Mouse (Mus musculus) MEL (cell line): ENCODE measurements around the gene Btbd17. TPM values are rescaled to one million over a fixed set of nuclear protein-coding genes. Genes with fewer than 3 reads are reported as not detected.

ENCODE experiments used
- DNase-seq: peaks from one replicate; pipeline ENCODE4 v3.0.0; 2011; ENCODE audit warnings: low read depth, low spot score
- H3K27ac ChIP-seq: 2 replicates; pipeline ENCODE4 v1.5.1; 2012; ENCODE audit warnings: low read depth, mild to moderate bottlenecking, control low read depth, low read length, moderate library complexity; ENCODE audit not compliant: control insufficient read depth
- H3K27me3 ChIP-seq, 2 experiments: fragments of 150-350 bp in 1 of 2; sonication (generic) in 1 of 2; 2 replicates each; pipeline ENCODE4 v1.6.1; 2012; ENCODE audit warnings: low read length in 2 of 2, mild to moderate bottlenecking in 2 of 2, improper control_type of control experiment in 1 of 2, moderate library complexity in 1 of 2; ENCODE audit not compliant: insufficient read depth in 2 of 2, control insufficient read depth in 1 of 2
- H3K36me3 ChIP-seq, 2 experiments: 2 replicates each; pipeline ENCODE4 v1.6.1; 2012 to 2014; ENCODE audit warnings: low read length in 2 of 2, improper control_type of control experiment in 1 of 2, inconsistent platforms in 1 of 2, mild to moderate bottlenecking in 1 of 2; ENCODE audit not compliant: insufficient read depth in 2 of 2, control insufficient read depth in 1 of 2
- H3K4me1 ChIP-seq, 2 experiments: fragments of 150-350 bp in 1 of 2; sonication (generic) in 1 of 2; 2 replicates each; pipeline ENCODE4 v1.6.1; 2012; ENCODE audit warnings: low read length in 2 of 2, improper control_type of control experiment in 1 of 2, mild to moderate bottlenecking in 1 of 2; ENCODE audit not compliant: insufficient read depth in 2 of 2, control insufficient read depth in 1 of 2
- H3K4me3 ChIP-seq, 2 experiments: fragments of 150-350 bp in 1 of 2; sonication (generic) in 1 of 2; 2 replicates each; pipeline ENCODE4 v1.5.1; 2012; ENCODE audit warnings: low read depth in 2 of 2, low read length in 2 of 2, mild to moderate bottlenecking in 2 of 2, moderate library complexity in 2 of 2, control low read depth in 1 of 2, improper control_type of control experiment in 1 of 2; ENCODE audit not compliant: control insufficient read depth in 1 of 2, insufficient read depth in 1 of 2
- H3K79me2 ChIP-seq: 2 replicates; pipeline ENCODE4 v1.6.1; 2012; ENCODE audit warnings: mild to moderate bottlenecking, low read length, moderate library complexity; ENCODE audit not compliant: control insufficient read depth, poor library complexity, insufficient read depth
- H3K9ac ChIP-seq: 2 replicates; pipeline ENCODE4 v1.6.1; 2012; ENCODE audit warnings: low read depth, mild to moderate bottlenecking, control low read depth, low read length, moderate library complexity; ENCODE audit not compliant: control insufficient read depth, poor library complexity, severe bottlenecking
- H3K9me3 ChIP-seq: fragments of 150-350 bp; sonication (generic); replicated peaks from 2 replicates; pipeline ENCODE4 v1.6.1; 2012; ENCODE audit warnings: mild to moderate bottlenecking, low read length, improper control_type of control experiment, moderate library complexity; ENCODE audit not compliant: insufficient read depth
- CHD1 ChIP-seq: IDR thresholded peaks from 2 replicates; pipeline ENCODE4 v1.6.1; 2012; ENCODE audit warnings: low read depth, mild to moderate bottlenecking, inconsistent platforms, low read length, improper control_type of control experiment
- CHD2 ChIP-seq: IDR thresholded peaks from 2 replicates; pipeline ENCODE4 v1.6.1; 2011; ENCODE audit warnings: low read length, improper control_type of control experiment
- CTCF ChIP-seq, 3 experiments: IDR thresholded peaks in 2 of 3; conservative IDR thresholded peaks in 1 of 3; 2 replicates each; pipeline ENCODE4 v1.5.1; 2011 to 2012; ENCODE audit warnings: low read length in 3 of 3, low read depth in 2 of 3, mild to moderate bottlenecking in 2 of 3, improper control_type of control experiment in 1 of 3, inconsistent platforms in 1 of 3, mixed read lengths in 1 of 3, moderate library complexity in 1 of 3; ENCODE audit not compliant: control insufficient read depth in 1 of 3, insufficient read depth in 1 of 3, poor library complexity in 1 of 3, severe bottlenecking in 1 of 3
- E2F4 ChIP-seq: IDR thresholded peaks from 2 replicates; pipeline ENCODE4 v1.6.1; 2011; ENCODE audit warnings: low read depth, low read length, improper control_type of control experiment, borderline replicate concordance
- ELF1 ChIP-seq: IDR thresholded peaks from 2 replicates; pipeline ENCODE4 v1.6.1; 2014; ENCODE audit warnings: low read depth, mild to moderate bottlenecking, inconsistent platforms, low read length, improper control_type of control experiment, moderate library complexity
- ETS1 ChIP-seq: IDR thresholded peaks from 2 replicates; pipeline ENCODE4 v1.6.1; 2012; ENCODE audit warnings: low read depth, mild to moderate bottlenecking, inconsistent platforms, low read length, improper control_type of control experiment, moderate library complexity
- GATA1 ChIP-seq: IDR thresholded peaks from 2 replicates; pipeline ENCODE4 v1.6.1; 2011; ENCODE audit warnings: low read depth, low read length, improper control_type of control experiment
- JUND ChIP-seq: IDR thresholded peaks from 2 replicates; pipeline ENCODE4 v1.6.1; 2011; ENCODE audit warnings: low read depth, mild to moderate bottlenecking, improper control_type of control experiment, low read length
- KAT2A ChIP-seq: conservative IDR thresholded peaks from 2 replicates; pipeline ENCODE4 v1.6.1; 2012; ENCODE audit warnings: low read depth, low read length, improper control_type of control experiment, inconsistent platforms
- MAX ChIP-seq: IDR thresholded peaks from 2 replicates; pipeline ENCODE4 v1.6.1; 2011; ENCODE audit warnings: low read length, improper control_type of control experiment
- MAZ ChIP-seq: IDR thresholded peaks from 2 replicates; pipeline ENCODE4 v1.6.1; 2012; ENCODE audit warnings: low read depth, mild to moderate bottlenecking, inconsistent platforms, low read length, improper control_type of control experiment
- MEF2A ChIP-seq: IDR thresholded peaks from 2 replicates; pipeline ENCODE4 v1.6.1; 2014; ENCODE audit warnings: low read depth, mild to moderate bottlenecking, inconsistent platforms, low read length, improper control_type of control experiment; ENCODE audit not compliant: poor library complexity, insufficient replicate concordance, severe bottlenecking; ENCODE audit errors: extremely low read depth
- MXI1 ChIP-seq: IDR thresholded peaks from 2 replicates; pipeline ENCODE4 v1.6.1; 2011; ENCODE audit warnings: mild to moderate bottlenecking, low read depth, low read length, improper control_type of control experiment
- MYB ChIP-seq: IDR thresholded peaks from 2 replicates; pipeline ENCODE4 v1.6.1; 2011; ENCODE audit warnings: mild to moderate bottlenecking, low read depth, low read length, improper control_type of control experiment
- MYC ChIP-seq: IDR thresholded peaks from 2 replicates; pipeline ENCODE4 v1.6.1; 2011; ENCODE audit warnings: low read depth, mild to moderate bottlenecking, low read length, improper control_type of control experiment, moderate library complexity
- NELFE ChIP-seq: IDR thresholded peaks from 2 replicates; pipeline ENCODE4 v1.6.1; 2011; ENCODE audit warnings: low read depth, low read length, improper control_type of control experiment
- POLR2AphosphoS5 ChIP-seq: IDR thresholded peaks from 2 replicates; pipeline ENCODE4 v1.6.1; 2012; ENCODE audit warnings: low read depth, borderline replicate concordance, mild to moderate bottlenecking, inconsistent platforms, low read length, moderate library complexity, mixed read lengths
- RAD21 ChIP-seq: IDR thresholded peaks from 2 replicates; pipeline ENCODE4 v1.6.1; 2011; ENCODE audit warnings: mild to moderate bottlenecking, low read depth, low read length, improper control_type of control experiment
- SMC3 ChIP-seq: IDR thresholded peaks from 2 replicates; pipeline ENCODE4 v1.6.1; 2011; ENCODE audit warnings: low read depth, low read length, improper control_type of control experiment
- TAL1 ChIP-seq: IDR thresholded peaks from 2 replicates; pipeline ENCODE4 v1.6.1; 2012; ENCODE audit warnings: mild to moderate bottlenecking, inconsistent platforms, low read length, moderate library complexity, mixed read lengths
- TCF12 ChIP-seq: IDR thresholded peaks from 2 replicates; pipeline ENCODE4 v1.6.1; 2014; ENCODE audit warnings: low read depth, mild to moderate bottlenecking, inconsistent platforms, low read length, improper control_type of control experiment, moderate library complexity
- UBTF ChIP-seq: IDR thresholded peaks from 2 replicates; pipeline ENCODE4 v1.6.1; 2012; ENCODE audit warnings: low read depth, mild to moderate bottlenecking, inconsistent platforms, low read length, improper control_type of control experiment, moderate library complexity, borderline replicate concordance; ENCODE audit not compliant: insufficient read depth
- USF1 ChIP-seq: IDR thresholded peaks from 2 replicates; pipeline ENCODE4 v1.6.1; 2014; ENCODE audit warnings: low read depth, mild to moderate bottlenecking, inconsistent platforms, low read length, improper control_type of control experiment, moderate library complexity
- ZC3H11A ChIP-seq: IDR thresholded peaks from 2 replicates; pipeline ENCODE4 v1.6.1; 2012; ENCODE audit warnings: low read depth, mild to moderate bottlenecking, inconsistent platforms, low read length, improper control_type of control experiment
- ZKSCAN1 ChIP-seq: IDR thresholded peaks from 2 replicates; pipeline ENCODE4 v1.6.1; 2012; ENCODE audit warnings: low read depth, mild to moderate bottlenecking, inconsistent platforms, low read length, improper control_type of control experiment, moderate library complexity
- ZNF384 ChIP-seq: IDR thresholded peaks from 2 replicates; pipeline ENCODE4 v1.6.1; 2012; ENCODE audit warnings: low read depth, mild to moderate bottlenecking, inconsistent platforms, low read length, improper control_type of control experiment
- polyA plus RNA-seq, 2 experiments: library from polyadenylated mRNA; stranded (reverse) in 1 of 2; unstranded in 1 of 2; fragments of >175 nt in 1 of 2; fragments of >200 nt in 1 of 2; gene quantifications; 2 replicates each; pipeline versions ENCODE4 v1.2.1 to v1.2.4; 2012; ENCODE audit warnings: low replicate concordance in 2 of 2, low read depth in 1 of 2; ENCODE audit not compliant: insufficient read length in 2 of 2, insufficient read depth in 1 of 2, missing spikeins in 1 of 2
- total RNA-seq: library from RNA; depleted of rRNA; stranded (reverse); fragments of 300-350 nt; gene quantifications from 2 replicates; pipeline ENCODE4 v1.2.3, GENCODE M21; 2012

Btbd17 gene
- total and polyA plus RNA-seq, 3 experiments, result not detected

DNA sequence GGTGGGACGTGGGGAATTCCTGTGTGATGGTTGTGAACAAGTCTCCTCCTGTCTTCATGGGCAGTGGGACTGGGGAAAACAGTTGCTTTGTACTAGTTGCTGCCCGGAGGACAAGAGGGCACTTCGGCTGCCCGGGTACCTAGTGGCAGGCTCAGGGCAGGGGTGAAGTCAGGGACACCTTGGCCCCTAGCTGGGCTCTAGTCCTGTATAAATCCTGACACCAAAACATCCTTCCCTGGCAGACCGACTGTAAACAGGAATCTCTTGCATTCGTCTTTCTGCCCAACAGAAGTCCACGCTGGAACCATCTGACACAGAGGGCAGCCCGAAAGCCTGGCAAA lies 34.7 kb upstream of the Btbd17 start:
- Histone ChIP-seq H3K27me3 (no peaks in the 10 kb centered on the region), H3K9me3 (no peaks in the 10 kb centered on the region), H3K4me1 (no peaks in the 10 kb centered on the region), H3K36me3 (no peaks in the 10 kb centered on the region), H3K79me2 (no peaks in the 10 kb centered on the region), H3K9ac (no peak overlapping the region), H3K27ac (no peak overlapping the region), H3K4me3 (no peak overlapping the region)
- TF ChIP-seq ZNF384, result no peak
- TF ChIP-seq GATA1, result no peak
- TF ChIP-seq RAD21, result no peak
- no peak for TF ChIP-seq MYB
- TF ChIP-seq E2F4, result no peak
- no peak for TF ChIP-seq ZC3H11A
- no peak for TF ChIP-seq CHD1
- TF ChIP-seq MXI1, result no peak
- no peak for TF ChIP-seq MAZ
- no peak for TF ChIP-seq CTCF (IDR thresholded peaks at IDR 0.05 in 2 of 3, conservative IDR thresholded peaks at IDR 0.05 in 1 of 3; ENCODE audit: control insufficient read depth in 1 of 3, insufficient read depth in 1 of 3, low read depth in 2 of 3, low read length in 3 of 3, poor library complexity in 1 of 3, severe bottlenecking in 1 of 3)
- TF ChIP-seq NELFE, result no peak
- TF ChIP-seq ZKSCAN1, result no peak
- no peak for TF ChIP-seq UBTF
- TF ChIP-seq KAT2A, result no peak
- no peak for TF ChIP-seq TCF12
- no peak for TF ChIP-seq MAX
- no peak for TF ChIP-seq POLR2AphosphoS5
- TF ChIP-seq ETS1, result no peak
- no peak for DNase-seq

DNA sequence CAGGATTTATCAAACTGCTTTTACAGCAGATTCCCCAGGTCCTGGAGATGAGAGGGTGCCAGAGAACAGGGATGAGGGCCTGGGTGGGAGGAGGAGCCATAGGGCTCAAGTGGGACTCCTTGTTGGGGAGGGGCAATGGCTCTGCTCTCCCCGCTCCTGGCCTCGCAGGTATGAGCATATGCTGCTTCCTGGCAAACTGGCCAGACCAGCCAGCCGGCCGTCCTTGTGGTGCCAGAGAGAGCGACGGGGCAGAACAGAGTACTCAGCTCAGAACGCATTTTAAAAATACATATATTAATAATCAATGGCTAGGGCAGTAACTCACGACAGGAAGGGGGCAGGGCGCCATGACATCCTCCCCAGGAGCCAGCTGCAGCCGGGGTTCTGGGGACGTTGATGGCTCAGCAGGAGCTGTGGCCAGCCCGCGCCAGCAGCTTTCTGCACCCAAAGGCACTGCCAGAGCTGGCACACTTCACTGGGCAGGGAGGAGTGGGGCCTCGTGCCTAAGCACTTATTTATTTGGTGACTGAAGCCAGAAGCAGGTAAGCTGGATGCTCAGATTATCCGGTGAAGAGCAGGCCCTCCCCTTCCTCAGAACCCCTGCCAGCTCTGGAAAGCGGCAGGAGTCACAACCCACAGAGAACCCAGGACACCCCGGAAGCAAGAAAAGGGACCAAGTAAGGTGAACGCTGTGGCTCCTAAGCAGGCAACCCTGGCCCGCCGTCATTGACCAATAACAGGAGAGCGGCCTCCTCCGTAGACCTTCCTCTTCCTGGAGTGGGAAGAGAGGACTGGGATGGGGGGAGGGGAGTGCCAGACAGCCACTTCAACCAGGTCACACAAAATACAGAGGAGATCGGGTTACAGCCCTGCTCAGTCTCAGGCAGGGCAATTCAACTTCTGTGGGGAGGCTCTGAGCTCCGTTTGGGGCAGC lies 34.0 kb upstream of the Btbd17 start:
- Histone ChIP-seq H3K4me3 (no peak overlapping the region), H3K4me1 (no peaks in the 10 kb centered on the region)
- DNase-seq, result no peak

More for the DNA sequence above, 34.0 kb upstream of the Btbd17 start:
- no peak overlapping the region for H3K27ac ChIP-seq
- no peaks in the 10 kb centered on the region for H3K27me3 ChIP-seq
- no peaks in the 10 kb centered on the region for H3K9me3 ChIP-seq
- H3K79me2 ChIP-seq, result no peaks in the 10 kb centered on the region
- no peaks in the 10 kb centered on the region for H3K36me3 ChIP-seq
- TF ChIP-seq MAX, result no peak
- TF ChIP-seq SMC3, result no peak
- TF ChIP-seq TCF12, result no peak
- no peak for TF ChIP-seq UBTF
- TF ChIP-seq CHD1, result no peak
- no peak for TF ChIP-seq ELF1
- no peak for TF ChIP-seq MEF2A
- no peak for TF ChIP-seq MYB
- TF ChIP-seq KAT2A, result no peak
- no peak for TF ChIP-seq CHD2
- no peak for TF ChIP-seq RAD21
- no peak for TF ChIP-seq ZC3H11A
- no peak for TF ChIP-seq TAL1
- no peak for TF ChIP-seq NELFE
- TF ChIP-seq ETS1, result no peak
- TF ChIP-seq E2F4, result no peak
- no peak for TF ChIP-seq USF1
- no peak for TF ChIP-seq JUND
- TF ChIP-seq MYC, result no peak
- H3K9ac ChIP-seq, result no peak overlapping the region
